Mouse (Mus musculus): ENCODE measurements around the gene Adgrv1. TPM values are rescaled to one million over a fixed set of nuclear protein-coding genes. Genes with fewer than 3 reads are reported as not detected.
A peak's percentile ranks its signal among the peaks of the same experiment; 100 is the strongest.

Gene Adgrv1
- total and polyA plus RNA-seq, 3 experiments, result 0.17 to 0.44 (median 0.27) TPM

DNA sequence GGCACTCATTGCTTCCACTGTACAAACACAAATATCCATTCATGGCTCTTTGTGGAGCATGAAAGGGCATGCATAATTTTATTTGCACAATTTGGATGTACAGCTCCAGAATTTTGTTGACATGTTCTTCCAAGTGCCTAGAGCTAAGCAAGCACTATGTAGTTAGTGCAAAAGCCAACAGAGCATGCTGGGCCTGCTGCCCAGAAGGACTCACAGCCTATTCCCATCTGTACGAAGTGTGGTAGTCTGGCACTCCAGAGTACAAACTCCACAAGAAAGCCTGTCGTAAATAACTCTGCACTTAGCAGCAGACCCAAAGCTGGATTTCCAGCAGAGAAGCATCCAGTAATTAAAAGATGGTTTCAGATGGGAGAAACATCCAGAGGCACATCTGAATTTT, 473.1 kb downstream of the Adgrv1 start:
- in situ Hi-C loops (cut with MboI; ENCODE audit: low pct_ligation_motif_present, low pct_unique_long_range_greater_than_20kb, low sequenced_read_pairs), result loop anchor here (25.0 kb wide), 1 partner anchor 273 kb away; the partner anchor contains the start of gene Arrdc3
- Histone ChIP-seq H3K9ac (ENCODE audit: insufficient read depth, low read depth) (no peak overlapping the region), H3K4me3 (replicated peaks in 1 of 3; ENCODE audit: low read depth in 2 of 3, low read length in 2 of 3, poor library complexity in 1 of 3) (no peak overlapping the region), H3K79me2 (replicated peaks; ENCODE audit: control insufficient read depth, extremely low read depth, insufficient read depth, poor library complexity, severe bottlenecking) (no peaks in the 10 kb centered on the region), H3K36me3 (replicated peaks in 1 of 2; ENCODE audit: control insufficient read depth in 1 of 2, insufficient read depth in 1 of 2, low read length in 1 of 2) (no peaks in the 10 kb centered on the region), H3K4me1 (ENCODE audit: control insufficient read depth in 1 of 2, insufficient read depth in 2 of 2) (peaks cover 0 to 4% of the 10 kb centered on the region in 2 experiments; a peak in 1 of 4 replicates), H3K4me2 (ENCODE audit: insufficient read depth, low read depth, poor library complexity, severe bottlenecking) (no peak overlapping the region), H3K27ac (ENCODE audit: insufficient read depth, low read depth) (no peak overlapping the region), H3K27me3 (replicated peaks) (no peaks in the 10 kb centered on the region), H3K9me3 (replicated peaks; ENCODE audit: low read length) (no peaks in the 10 kb centered on the region)
- dilution Hi-C loops (cut with MboI; ENCODE audit: extremely low pct_ligation_motif_present, extremely low pct_unique_long_range_greater_than_20kb, low sequenced_read_pairs), result no loop called here
- DNase-seq (ENCODE audit: extremely low read depth), result no peak
- TF ChIP-seq ELF1 (IDR thresholded peaks at IDR 0.05; ENCODE audit: low read depth, low read length) (no peak), JUN (IDR thresholded peaks at IDR 0.05; ENCODE audit: insufficient read depth, low read depth, low read length) (no peak), MAZ (IDR thresholded peaks at IDR 0.05; ENCODE audit: low read depth, low read length) (no peak)

DNA sequence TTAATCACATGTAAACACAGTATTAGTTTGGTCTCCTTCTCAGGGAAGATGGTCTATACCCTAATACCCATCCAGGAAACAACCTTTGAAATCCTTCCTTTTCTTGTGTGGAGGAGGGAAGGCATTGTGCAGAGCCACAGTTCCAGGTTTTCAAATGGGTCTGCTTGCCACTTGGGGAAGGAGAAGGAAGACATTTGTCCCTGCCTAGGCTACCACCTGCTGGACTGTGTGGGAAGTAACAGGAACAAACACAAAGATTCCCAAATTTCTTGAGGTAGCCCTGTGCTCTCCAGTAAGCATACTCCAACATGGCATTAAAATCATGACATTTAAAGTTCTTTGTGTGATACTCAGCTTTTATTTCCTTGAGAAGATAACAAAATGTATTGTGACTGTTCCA, 477.6 kb downstream of the Adgrv1 start:
- DNase-seq (ENCODE audit: extremely low read depth), result no peak
- no peaks in the 10 kb centered on the region for H3K36me3 ChIP-seq (replicated peaks in 1 of 2; ENCODE audit: control insufficient read depth in 1 of 2, insufficient read depth in 1 of 2, low read length in 1 of 2)
- H3K9ac ChIP-seq (ENCODE audit: insufficient read depth, low read depth), result no peak overlapping the region
- H3K79me2 ChIP-seq (replicated peaks; ENCODE audit: control insufficient read depth, extremely low read depth, insufficient read depth, poor library complexity, severe bottlenecking), result no peaks in the 10 kb centered on the region
- dilution Hi-C loops (cut with MboI; ENCODE audit: extremely low pct_ligation_motif_present, extremely low pct_unique_long_range_greater_than_20kb, low sequenced_read_pairs), result no loop called here
- H3K27ac ChIP-seq (ENCODE audit: insufficient read depth, low read depth), result no peak overlapping the region
- H3K4me1 ChIP-seq (ENCODE audit: control insufficient read depth in 1 of 2, insufficient read depth in 2 of 2), result no peaks in the 10 kb centered on the region
- in situ Hi-C loops (cut with MboI; ENCODE audit: low pct_ligation_motif_present, low pct_unique_long_range_greater_than_20kb, low sequenced_read_pairs), result loop anchor here (25.0 kb wide), 1 partner anchor 268 kb away; the partner anchor contains the start of gene Arrdc3
- no peak overlapping the region for H3K4me2 ChIP-seq (ENCODE audit: insufficient read depth, low read depth, poor library complexity, severe bottlenecking)
- H3K4me3 ChIP-seq (replicated peaks in 1 of 3; ENCODE audit: low read depth in 2 of 3, low read length in 2 of 3, poor library complexity in 1 of 3), result no peak overlapping the region
- H3K9me3 ChIP-seq (replicated peaks; ENCODE audit: low read length), result no peaks in the 10 kb centered on the region
- TF ChIP-seq RAD21 (IDR thresholded peaks at IDR 0.05; ENCODE audit: low read depth, low read length) (peak; percentile 73), CTCF (conservative IDR thresholded peaks at IDR 0.05 in 1 of 2, IDR thresholded peaks at IDR 0.05 in 1 of 2; ENCODE audit: low read depth in 2 of 2, low read length in 2 of 2) (peak in 1 of 2 experiments; percentile 67; a peak in 3 of 4 replicates), ZC3H11A (IDR thresholded peaks at IDR 0.05; ENCODE audit: low read depth, low read length) (peak; percentile 23; the same call in 1 of the 2 replicates), SMC3 (IDR thresholded peaks at IDR 0.05; ENCODE audit: low read depth, low read length) (peak; percentile 78), ZNF384 (IDR thresholded peaks at IDR 0.05; ENCODE audit: low read depth, low read length) (no peak), CHD2 (IDR thresholded peaks at IDR 0.05; ENCODE audit: low read length) (no peak)
- no peaks in the 10 kb centered on the region for H3K27me3 ChIP-seq (replicated peaks)

DNA sequence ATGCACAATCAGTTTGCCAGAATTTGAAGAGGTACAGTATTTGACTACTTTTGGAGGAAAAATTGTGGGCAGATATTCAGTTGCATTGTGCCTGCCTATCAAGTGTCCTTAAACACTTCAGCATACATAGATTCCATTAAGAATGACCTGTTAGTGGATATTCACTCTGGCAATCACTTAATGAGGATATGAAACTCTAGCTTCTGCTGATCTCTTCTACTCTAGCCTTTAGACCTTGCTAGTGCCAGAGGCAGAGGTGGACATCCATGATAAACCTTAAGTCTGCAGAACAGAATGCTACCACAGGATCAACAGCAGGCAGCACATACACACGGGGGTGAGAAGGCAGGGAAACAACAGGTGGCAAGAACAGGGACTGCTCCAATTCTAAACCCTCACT, 488.5 kb downstream of the Adgrv1 start:
- no peaks in the 10 kb centered on the region for H3K9me3 ChIP-seq (replicated peaks; ENCODE audit: low read length)
- no peaks in the 10 kb centered on the region for H3K27me3 ChIP-seq (replicated peaks)
- in situ Hi-C loops (cut with MboI; ENCODE audit: low pct_ligation_motif_present, low pct_unique_long_range_greater_than_20kb, low sequenced_read_pairs), result no loop called here
- no peak overlapping the region for H3K9ac ChIP-seq (ENCODE audit: insufficient read depth, low read depth)
- TF ChIP-seq USF2 (conservative IDR thresholded peaks at IDR 0.05; ENCODE audit: low read depth, low read length) (no peak), CHD1 (IDR thresholded peaks at IDR 0.05; ENCODE audit: low read depth, low read length) (no peak), RAD21 (IDR thresholded peaks at IDR 0.05; ENCODE audit: low read depth, low read length) (no peak), KAT2A (IDR thresholded peaks at IDR 0.05; ENCODE audit: insufficient replicate concordance, low read length) (no peak), TCF12 (IDR thresholded peaks at IDR 0.05; ENCODE audit: low read depth, low read length) (no peak), MEF2A (IDR thresholded peaks at IDR 0.05; ENCODE audit: borderline replicate concordance, low read depth, low read length) (no peak), ELF1 (IDR thresholded peaks at IDR 0.05; ENCODE audit: low read depth, low read length) (no peak), BHLHE40 (IDR thresholded peaks at IDR 0.05; ENCODE audit: low read depth, low read length) (no peak), EP300 (IDR thresholded peaks at IDR 0.05; ENCODE audit: low read length) (no peak), ETS1 (conservative IDR thresholded peaks at IDR 0.05; ENCODE audit: low read depth, low read length) (no peak), ZNF384 (IDR thresholded peaks at IDR 0.05; ENCODE audit: low read depth, low read length) (no peak), MXI1 (IDR thresholded peaks at IDR 0.05; ENCODE audit: low read depth, low read length) (no peak), MAZ (IDR thresholded peaks at IDR 0.05; ENCODE audit: low read depth, low read length) (no peak), GABPA (IDR thresholded peaks at IDR 0.05; ENCODE audit: insufficient replicate concordance, low read depth, low read length) (no peak), USF1 (IDR thresholded peaks at IDR 0.05; ENCODE audit: low read depth, low read length) (no peak), POLR2AphosphoS2 (IDR thresholded peaks at IDR 0.05; ENCODE audit: low read depth, low read length) (no peak), IRF4 (IDR thresholded peaks at IDR 0.05; ENCODE audit: low read depth, low read length) (no peak)
- H3K4me2 ChIP-seq (ENCODE audit: insufficient read depth, low read depth, poor library complexity, severe bottlenecking), result no peak overlapping the region
- no peaks in the 10 kb centered on the region for H3K79me2 ChIP-seq (replicated peaks; ENCODE audit: control insufficient read depth, extremely low read depth, insufficient read depth, poor library complexity, severe bottlenecking)
- no peak for DNase-seq (ENCODE audit: extremely low read depth)
- no peak overlapping the region for H3K4me3 ChIP-seq (replicated peaks in 1 of 3; ENCODE audit: low read depth in 2 of 3, low read length in 2 of 3, poor library complexity in 1 of 3)
- H3K27ac ChIP-seq (ENCODE audit: insufficient read depth, low read depth), result no peak overlapping the region
- dilution Hi-C loops (cut with MboI; ENCODE audit: extremely low pct_ligation_motif_present, extremely low pct_unique_long_range_greater_than_20kb, low sequenced_read_pairs), result no loop called here
- no peaks in the 10 kb centered on the region for H3K36me3 ChIP-seq (replicated peaks in 1 of 2; ENCODE audit: control insufficient read depth in 1 of 2, insufficient read depth in 1 of 2, low read length in 1 of 2)
- H3K4me1 ChIP-seq (ENCODE audit: control insufficient read depth in 1 of 2, insufficient read depth in 2 of 2), result peaks cover 0 to 9% of the 10 kb centered on the region in 2 experiments; a peak in 2 of 4 replicates

Data from CH12.LX (cell line).